Mouse (Mus musculus) spleen, postnatal 14 days (tissue): ENCODE measurements at regions not wholly inside any gene's neighbourhood (a gene's known extent, or its start where the extent isn't known, plus 50 kb on each side); places are given as distances from the start of the nearest gene placed in this dataset.

Experiments
- DNase-seq, 2 experiments: peaks; one replicate each; pipeline ENCODE4 v3.0.0; 2021 to 2022; ENCODE audit warnings: low spot score in 2 of 2

- no peak for DNase-seq
Measured at GRCm38 (mm10) chr8:80262911-80263310, 205.1 kb upstream of the Hhip start.

- DNase-seq, result no peak
Measured at GRCm38 (mm10) chr8:80253541-80253940, 195.7 kb upstream of the Hhip start.

GRCm38 (mm10) chr8:80251595-80251994 lies 193.8 kb upstream of the Hhip start:
- DNase-seq, result no peak

GRCm38 (mm10) chr8:80250305-80251161 lies 192.7 kb upstream of the Hhip start:
- no peak for DNase-seq

GRCm38 (mm10) chr8:80249762-80250161 lies 192.0 kb upstream of the Hhip start:
- DNase-seq, result no peak

- no peak for DNase-seq
Measured at GRCm38 (mm10) chr8:80239879-80240278, 182.1 kb upstream of the Hhip start.

- no peak for DNase-seq
Measured at GRCm38 (mm10) chr8:80210361-80210760, 152.6 kb upstream of the Hhip start.

- DNase-seq, result no peak
Measured at GRCm38 (mm10) chr8:80204678-80205654, 147.2 kb upstream of the Hhip start.

GRCm38 (mm10) chr8:80203769-80204677 lies 146.2 kb upstream of the Hhip start:
- DNase-seq, result no peak

- no peak for DNase-seq
Measured at GRCm38 (mm10) chr8:80197680-80198079, 139.9 kb upstream of the Hhip start.

GRCm38 (mm10) chr8:80190510-80190908 lies 132.7 kb upstream of the Hhip start:
- DNase-seq, result no peak

GRCm38 (mm10) chr8:80189797-80190509 lies 132.1 kb upstream of the Hhip start:
- no peak for DNase-seq

- DNase-seq, result no peak
Measured at GRCm38 (mm10) chr8:80185286-80185685, 127.5 kb upstream of the Hhip start.

GRCm38 (mm10) chr8:80168688-80169087 lies 110.9 kb upstream of the Hhip start:
- no peak for DNase-seq

GRCm38 (mm10) chr8:80149458-80150083 lies 91.8 kb upstream of the Hhip start:
- DNase-seq, result no peak

- no peak for DNase-seq
Measured at GRCm38 (mm10) chr8:80147929-80148328, 90.1 kb upstream of the Hhip start.

GRCm38 (mm10) chr8:80138481-80138880 lies 80.7 kb upstream of the Hhip start:
- no peak for DNase-seq

GRCm38 (mm10) chr8:80120378-80120965 lies 62.7 kb upstream of the Hhip start:
- DNase-seq, result no peak

GRCm38 (mm10) chr8:80117328-80117727 lies 59.5 kb upstream of the Hhip start:
- DNase-seq, result no peak
